In the genomic region with DNA sequence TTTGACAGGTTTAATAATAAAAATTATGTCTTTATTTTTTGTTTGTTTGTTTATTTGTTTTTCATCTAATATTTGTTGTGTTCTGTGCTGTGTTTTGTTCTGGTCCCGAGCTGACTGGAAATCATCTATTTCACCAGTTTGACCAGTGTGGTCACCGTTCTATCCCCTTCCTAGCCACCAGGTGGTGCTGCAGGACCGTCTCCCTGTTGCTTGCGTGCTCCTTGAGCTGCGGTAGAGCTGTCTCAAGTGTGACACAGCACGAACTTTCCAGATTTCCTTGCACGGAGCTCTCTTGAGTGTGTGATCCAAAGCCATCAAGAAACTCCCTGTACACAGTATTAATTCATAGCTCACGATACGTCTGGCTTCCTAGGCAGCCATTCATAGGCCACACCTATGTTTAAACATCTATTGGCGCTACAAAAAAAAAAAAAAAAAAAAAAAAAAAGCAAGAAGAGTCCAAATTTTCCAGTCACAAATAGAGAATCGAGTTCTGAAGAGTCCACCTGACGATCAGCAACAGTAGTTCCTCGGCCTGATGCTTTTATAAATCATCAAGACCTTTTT, we compare ENCODE assay signal across 8 mouse cellular contexts. TPM values are rescaled to one million over a fixed set of nuclear protein-coding genes. Genes with fewer than 3 reads are reported as not detected.
DNase-seq lines count a peak whose midpoint lies in the region; ATAC-seq lines count a peak whose summit lies in the region.

No protein-coding gene starts in this region.

- H3K27ac ChIP-seq in limb, embryonic 12.5 days: no peak overlapping the region
- no peak overlapping the region for H3K27ac ChIP-seq in midbrain, embryonic 16.5 days (ENCODE audit: low read length)

- H3K4me3 ChIP-seq in limb, embryonic 12.5 days (replicated peaks): no peak overlapping the region
- no peak overlapping the region for H3K4me3 ChIP-seq in midbrain, embryonic 16.5 days (ENCODE audit: low read depth, low read length)

- no peaks in the 10 kb centered on the region for H3K27me3 ChIP-seq in limb, embryonic 12.5 days
- no peaks in the 10 kb centered on the region for H3K27me3 ChIP-seq in midbrain, embryonic 16.5 days (ENCODE audit: control insufficient read depth, insufficient read depth, low read depth, low read length)

- H3K9me3 ChIP-seq in limb, embryonic 12.5 days: no peaks in the 10 kb centered on the region
- H3K9me3 ChIP-seq in midbrain, embryonic 16.5 days (replicated peaks; ENCODE audit: control insufficient read depth, low read length, poor library complexity, severe bottlenecking): 0 out of 2 replicates have a peak, but pooled peaks cover 4% of the 10 kb centered on the region

- H3K4me1 ChIP-seq in limb, embryonic 12.5 days (replicated peaks): no peaks in the 10 kb centered on the region
- H3K4me1 ChIP-seq in midbrain, embryonic 16.5 days (ENCODE audit: control insufficient read depth, insufficient read depth, low read length): no peaks in the 10 kb centered on the region

- WGBS in limb, embryonic 12.5 days: 28% methylated on average over 13 of the region's 13 CpGs
- whole genome bisulfite sequencing in midbrain, embryonic 16.5 days: 21% methylated on average over 13 of the region's 13 CpGs

- no peak overlapping the region for H3K4me2 ChIP-seq in limb, embryonic 12.5 days
- no peak overlapping the region for H3K4me2 ChIP-seq in midbrain, embryonic 16.5 days (ENCODE audit: low read length)

- H3K9ac ChIP-seq in limb, embryonic 12.5 days (replicated peaks): no peak overlapping the region
- no peak overlapping the region for H3K9ac ChIP-seq in midbrain, embryonic 16.5 days (ENCODE audit: low read depth, low read length)

- peak; percentile 73 for ATAC-seq in limb, embryonic 12.5 days (ENCODE audit: insufficient number of reproducible peaks, insufficient read depth, low FRiP score, low TSS enrichment, low read depth)
- peak; percentile 83 for ATAC-seq in midbrain, embryonic 16.5 days

- no peaks in the 10 kb centered on the region for H3K36me3 ChIP-seq in limb, embryonic 12.5 days
- no peaks in the 10 kb centered on the region for H3K36me3 ChIP-seq in midbrain, embryonic 16.5 days (ENCODE audit: control insufficient read depth, insufficient read depth, low read length)

- DNase-seq in left cerebral cortex, adult 11 months (ENCODE audit: low spot score): peak; percentile 44
- no peak for DNase-seq in left cerebral cortex, adult 8-10 months (ENCODE audit: low spot score in 2 of 2)
- DNase-seq in embryo, embryonic 9.5 days (ENCODE audit: extremely low spot score): peak; percentile 74
- DNase-seq in heart, adult 18-20 months: peak; percentile 83 to 91
- DNase-seq in kidney, adult 18-20 months: peak; percentile 83
- DNase-seq in spleen, adult 18-20 months: peak; percentile 52 to 82

RNA-seq across cellular contexts. Expression of a gene that starts 24.8 kb away (rescaled TPM):
- total RNA-seq in left cerebral cortex, adult 8-10 months (2022): 100 to 1,000 TPM; 276 to 318 (median 297) TPM
- 10 to 100 TPM; 85.1 to 87.2 TPM for total RNA-seq in heart, adult 18-20 months (2021)
- 982 and 1,024 TPM in 2 replicates for polyA plus RNA-seq in limb, embryonic 12.5 days (2016; fragmentation: Nextera tagmentation; extraction: Ambion mirVana)
- polyA plus RNA-seq in midbrain, embryonic 16.5 days (2015; fragmentation: Nextera tagmentation; extraction: Ambion mirVana): 563 and 582 TPM in 2 replicates

Comparison
In these comparisons a context has a peak if more than half of its experiments do, and no peak if none do; other contexts are left out.
1. DNase-seq: peak in left cerebral cortex, adult 11 months (single experiment), embryo, embryonic 9.5 days (single experiment), heart, adult 18-20 months (2 of 2), kidney, adult 18-20 months (single experiment) and spleen, adult 18-20 months (2 of 2); none in left cerebral cortex, adult 8-10 months (0 of 2).